Mouse (Mus musculus) WW6 (cell line): ENCODE data around the gene Ndufb7.
A peak's percentile ranks its signal among the peaks of the same experiment; 100 is the strongest.

Experiments used
- DNase-seq: peaks from one replicate; pipeline ENCODE4 v3.0.0-alpha.2; 2013; ENCODE audit warnings: low read depth, low spot score

Gene Ndufb7

GRCm38 (mm10) chr8:83602650-83603029 is 36.2 kb downstream of the Ndufb7 start:
- DNase-seq: no peak

- peak; percentile 100 for DNase-seq
These were observed 41.4 kb downstream of the Ndufb7 start, which contains the start of the genes Tecr and Dnajb1 for GRCm38 (mm10) chr8:83607661-83608397. Gene Tecr, minus strand, starts transcription at chr8:83607971. Gene Dnajb1, plus strand, starts transcription at chr8:83608193.

- DNase-seq: no peak
These were observed 41.9 kb downstream of the Ndufb7 start for GRCm38 (mm10) chr8:83608398-83608829.

GRCm38 (mm10) chr8:83609086-83609485 is 42.6 kb downstream of the Ndufb7 start:
- no peak for DNase-seq

GRCm38 (mm10) chr8:83609547-83610180 is 43.2 kb downstream of the Ndufb7 start:
- DNase-seq: no peak

GRCm38 (mm10) chr8:83611921-83612320 is 45.5 kb downstream of the Ndufb7 start:
- DNase-seq: no peak

- DNase-seq: no peak
These were observed 47.2 kb downstream of the Ndufb7 start for GRCm38 (mm10) chr8:83613695-83614094.

GRCm38 (mm10) chr8:83616625-83617024 is 50.2 kb downstream of the Ndufb7 start:
- DNase-seq: no peak

- DNase-seq: no peak
These were observed 50.6 kb downstream of the Ndufb7 start for GRCm38 (mm10) chr8:83617111-83617510.

GRCm38 (mm10) chr8:83618566-83618965 is 52.1 kb downstream of the Ndufb7 start:
- no peak for DNase-seq

- DNase-seq: no peak
These were observed 53.3 kb downstream of the Ndufb7 start for GRCm38 (mm10) chr8:83619568-83620285.
